Mouse (Mus musculus) liver, adult 2 months (tissue): ENCODE measurements at regions not wholly inside any gene's neighbourhood (a gene's known extent, or its start where the extent isn't known, plus 50 kb on each side); places are given as distances from the start of the nearest gene placed in this dataset.

Experiments
- DNase-seq: peaks from one replicate; pipeline ENCODE4 v3.0.0-alpha.2; 2011; ENCODE audit warnings: low read depth, low spot score; ENCODE audit errors: extremely low read depth
- H3K27ac ChIP-seq: fragments of 200-500 bp; replicated peaks from 2 replicates; pipeline ENCODE4 v1.5.1; 2012; ENCODE audit warnings: low read depth, mild to moderate bottlenecking, control low read depth, inconsistent platforms, low read length; ENCODE audit not compliant: insufficient read depth
- H3K27me3 ChIP-seq: fragments of 200-500 bp; 2 replicates; pipeline ENCODE4 v1.6.1; 2012; ENCODE audit warnings: mild to moderate bottlenecking, moderate library complexity, low read length, inconsistent platforms; ENCODE audit not compliant: control insufficient read depth, insufficient read depth
- H3K36me3 ChIP-seq: fragments of 200-500 bp; 2 replicates; pipeline ENCODE4 v1.6.1; 2012; ENCODE audit warnings: low read length, inconsistent platforms; ENCODE audit not compliant: control insufficient read depth, insufficient read depth
- H3K4me1 ChIP-seq: fragments of 200-500 bp; 2 replicates; pipeline ENCODE4 v1.6.1; 2011; ENCODE audit warnings: low read length; ENCODE audit not compliant: control insufficient read depth, insufficient read depth
- H3K4me3 ChIP-seq: fragments of 200-500 bp; 2 replicates; pipeline ENCODE4 v1.5.1; 2011; ENCODE audit warnings: low read depth, mild to moderate bottlenecking, control low read depth, low read length, moderate library complexity; ENCODE audit not compliant: insufficient read depth
- H3K79me2 ChIP-seq: fragments of 200-500 bp; 2 replicates; pipeline ENCODE4 v1.6.1; 2012; ENCODE audit warnings: inconsistent platforms, mild to moderate bottlenecking, low read length, moderate library complexity; ENCODE audit not compliant: control insufficient read depth, insufficient read depth
- H3K9ac ChIP-seq: fragments of 200-500 bp; 2 replicates; pipeline ENCODE4 v1.6.1; 2012; ENCODE audit warnings: low read depth, mild to moderate bottlenecking, control low read depth, inconsistent platforms, low read length
- CTCF ChIP-seq: fragments of 200-500 bp; IDR thresholded peaks from 2 replicates; pipeline ENCODE4 v1.5.1; 2011; ENCODE audit warnings: low read depth, low read length, control low read depth
- POLR2A ChIP-seq: fragments of 200-500 bp; IDR thresholded peaks from 2 replicates; pipeline ENCODE4 v1.6.1; 2011; ENCODE audit warnings: low read length, control low read depth; ENCODE audit not compliant: insufficient read depth; ENCODE audit errors: extremely low read depth
- WGBS: fragments of 180-500 bp; shearing (Covaris S2); methylation state at CpG from one replicate; pipeline ENCODE4 v1.1.7; 2018; 5-methylcytosine and 5-hydroxymethylcytosine counted together

- Histone ChIP-seq H3K27ac (no peak overlapping the region), H3K36me3 (no peaks in the 10 kb centered on the region), H3K4me3 (no peak overlapping the region), H3K79me2 (no peaks in the 10 kb centered on the region), H3K27me3 (peaks cover 13% of the 10 kb centered on the region; the same call in 1 of the 2 replicates), H3K4me1 (no peaks in the 10 kb centered on the region), H3K9ac (no peak overlapping the region)
- no peak for TF ChIP-seq POLR2A
- WGBS = 61% methylated on average over 3 of the region's 3 CpGs
- DNase-seq = no peak
Observed at GRCm38 (mm10) chr2:94248948-94249347, 91.2 kb upstream of the Hsd17b12 start.

DNA sequence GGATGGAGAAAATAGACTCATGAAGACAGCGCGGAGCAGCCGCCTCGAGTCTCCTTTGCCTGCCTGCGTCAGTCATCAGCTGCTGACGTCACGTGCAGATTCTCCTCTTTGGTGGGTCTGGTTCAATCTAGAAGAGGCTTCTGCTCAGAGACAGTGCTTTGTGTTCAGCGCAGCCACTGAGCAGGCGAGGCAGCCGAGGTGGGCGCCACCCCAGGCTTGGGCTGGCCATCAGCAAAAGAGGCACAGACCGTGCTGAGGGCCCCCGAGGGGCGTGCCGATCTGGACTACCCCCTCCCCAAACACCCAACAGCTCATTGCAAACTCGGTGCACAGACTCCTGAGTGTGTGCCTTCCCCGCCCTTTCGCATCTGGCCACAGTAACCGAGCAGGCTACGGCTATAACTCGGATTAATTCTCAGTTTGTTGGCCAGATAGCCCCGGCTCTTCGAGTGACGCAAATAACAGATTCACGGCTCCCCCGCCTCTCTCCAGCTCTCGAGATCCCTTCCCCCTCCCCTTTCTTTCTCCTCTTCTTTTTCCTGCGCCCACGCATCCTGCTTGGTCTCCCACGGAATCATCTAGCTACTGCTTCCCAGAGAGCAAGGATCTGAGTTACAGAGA is 89.2 kb upstream of the Hsd17b12 start:
- Histone ChIP-seq H3K4me3 (no peak overlapping the region), H3K9ac (no peak overlapping the region), H3K36me3 (no peaks in the 10 kb centered on the region), H3K4me1 (no peaks in the 10 kb centered on the region), H3K27ac (no peak overlapping the region), H3K27me3 (peaks cover 20% of the 10 kb centered on the region; the same call in 1 of the 2 replicates), H3K79me2 (no peaks in the 10 kb centered on the region)
- WGBS = 4% methylated on average over 30 of the region's 30 CpGs
- TF ChIP-seq POLR2A = no peak
- TF ChIP-seq CTCF = no peak
- DNase-seq = no peak

DNA sequence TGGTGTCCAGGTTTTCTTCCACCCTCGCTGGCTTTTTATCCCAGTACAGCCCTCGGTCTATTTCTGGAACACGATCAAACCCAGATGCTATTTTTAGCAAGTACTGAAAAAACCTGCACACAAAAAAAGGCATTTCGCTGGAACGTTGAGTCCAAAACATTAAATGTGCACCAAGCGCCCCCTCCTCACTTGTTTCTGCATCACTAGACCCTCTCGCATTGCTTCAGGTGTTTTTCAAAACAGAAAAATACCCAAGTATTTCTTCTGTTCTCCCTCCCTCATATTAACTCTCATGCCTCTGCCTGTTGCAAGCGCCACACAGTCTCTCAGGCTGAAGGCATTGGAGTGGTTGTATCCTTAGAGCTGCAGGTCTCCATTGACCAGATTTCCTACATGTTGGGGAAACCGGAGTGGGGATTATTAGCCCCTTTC is 88.4 kb upstream of the Hsd17b12 start:
- DNase-seq = no peak
- H3K79me2 ChIP-seq = no peaks in the 10 kb centered on the region
- no peak overlapping the region for H3K9ac ChIP-seq
- 43% methylated on average over 9 of the region's 9 CpGs for WGBS
- no peak for TF ChIP-seq CTCF
- H3K4me3 ChIP-seq = no peak overlapping the region
- H3K36me3 ChIP-seq = no peaks in the 10 kb centered on the region
- no peaks in the 10 kb centered on the region for H3K4me1 ChIP-seq
- peaks cover 20% of the 10 kb centered on the region; the same call in 1 of the 2 replicates for H3K27me3 ChIP-seq
- no peak overlapping the region for H3K27ac ChIP-seq

DNA sequence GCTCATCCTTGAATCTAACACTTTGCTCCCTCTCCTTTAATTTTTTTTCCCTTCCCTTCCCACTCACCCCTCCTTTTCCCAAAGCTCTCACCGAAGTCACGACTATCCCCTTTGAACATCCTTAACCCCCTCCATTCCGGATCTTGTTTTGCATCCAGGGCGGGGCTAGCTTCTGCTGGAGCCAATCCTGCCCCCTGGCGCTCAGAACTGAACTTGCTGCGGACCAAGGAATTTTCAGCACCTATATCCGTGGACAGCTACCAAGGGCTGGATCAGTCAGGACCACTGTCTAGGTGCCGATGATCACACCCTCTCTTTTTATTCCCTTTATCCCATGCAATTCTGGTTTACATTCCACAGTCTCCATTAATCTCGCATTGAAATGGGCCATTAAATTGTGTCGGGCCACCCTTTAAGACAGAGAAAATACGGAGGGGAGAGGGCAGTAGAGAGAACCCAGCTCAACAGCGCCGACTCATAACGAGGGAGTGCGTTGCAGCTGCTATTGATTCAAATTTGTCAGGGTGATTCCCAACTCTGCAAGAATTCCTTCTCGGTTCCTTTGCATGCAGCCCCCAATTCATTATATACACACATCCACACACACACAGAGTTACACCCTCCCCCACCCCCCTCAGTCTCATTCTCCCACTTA is 87.7 kb upstream of the Hsd17b12 start:
- DNase-seq = peak; percentile 47
- no peaks in the 10 kb centered on the region for H3K4me1 ChIP-seq
- H3K79me2 ChIP-seq = no peaks in the 10 kb centered on the region
- H3K27ac ChIP-seq = no peak overlapping the region
- peaks cover 22% of the 10 kb centered on the region; the same call in 1 of the 2 replicates for H3K27me3 ChIP-seq
- TF ChIP-seq CTCF (peak; percentile 86), POLR2A (no peak)
- H3K36me3 ChIP-seq = no peaks in the 10 kb centered on the region
- WGBS = 5% methylated on average over 16 of the region's 16 CpGs
- H3K9ac ChIP-seq = no peak overlapping the region
- no peak overlapping the region for H3K4me3 ChIP-seq

- no peak overlapping the region for H3K4me3 ChIP-seq
- DNase-seq = no peak
- 6% methylated on average over 9 of the region's 9 CpGs for WGBS
- H3K9ac ChIP-seq = no peak overlapping the region
- TF ChIP-seq CTCF (no peak), POLR2A (no peak)
- H3K4me1 ChIP-seq = no peaks in the 10 kb centered on the region
- H3K79me2 ChIP-seq = no peaks in the 10 kb centered on the region
- peaks cover 29% of the 10 kb centered on the region; the same call in 1 of the 2 replicates for H3K27me3 ChIP-seq
- H3K27ac ChIP-seq = no peak overlapping the region
- H3K36me3 ChIP-seq = no peaks in the 10 kb centered on the region
Observed at GRCm38 (mm10) chr2:94244140-94244539, 86.4 kb upstream of the Hsd17b12 start.
